Mouse (Mus musculus) bone marrow, adult 2 months (tissue): ENCODE data around the gene Farsb.

Experiments used
- CTCF ChIP-seq: fragments of 200-500 bp; IDR thresholded peaks from 2 replicates; pipeline ENCODE4 v1.5.1; 2011; ENCODE audit warnings: low read length, control low read depth; ENCODE audit not compliant: control insufficient read depth, insufficient read depth
- POLR2A ChIP-seq: fragments of 200-500 bp; IDR thresholded peaks from 2 replicates; pipeline ENCODE4 v1.6.1; 2011; ENCODE audit warnings: low read depth, mild to moderate bottlenecking, control low read depth, low read length, borderline replicate concordance; ENCODE audit not compliant: control insufficient read depth

DNA sequence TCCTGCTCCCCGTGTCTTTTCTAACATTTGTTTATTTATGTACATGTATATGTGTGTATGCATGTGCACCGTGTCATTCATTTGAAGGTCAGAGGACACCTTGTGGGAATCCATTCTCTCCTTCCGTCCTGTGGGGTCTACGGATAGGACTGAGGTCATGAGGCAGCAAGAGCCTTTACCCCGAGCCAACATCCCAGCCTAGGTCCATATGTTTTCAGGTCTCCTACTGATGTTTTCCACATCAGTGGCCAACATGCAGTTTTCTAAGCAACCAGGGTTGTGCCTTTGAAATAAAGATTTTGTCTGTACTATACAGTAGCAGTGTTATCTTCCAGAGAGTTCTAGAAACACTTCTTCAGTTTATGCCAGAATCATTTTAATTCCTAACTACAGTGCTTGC is 114.9 kb downstream of the Farsb start:
- no peak for TF ChIP-seq CTCF
- TF ChIP-seq POLR2A, result no peak
